Mouse (Mus musculus): ENCODE results near the gene Cnr2. TPM values are rescaled to one million over a fixed set of nuclear protein-coding genes. Genes with fewer than 3 reads are reported as not detected.
A peak's percentile ranks its signal among the peaks of the same experiment; 100 is the strongest.

Gene Cnr2
- polyA plus RNA-seq, 1 experiment from 2014 or later, result 0.14 TPM

DNA sequence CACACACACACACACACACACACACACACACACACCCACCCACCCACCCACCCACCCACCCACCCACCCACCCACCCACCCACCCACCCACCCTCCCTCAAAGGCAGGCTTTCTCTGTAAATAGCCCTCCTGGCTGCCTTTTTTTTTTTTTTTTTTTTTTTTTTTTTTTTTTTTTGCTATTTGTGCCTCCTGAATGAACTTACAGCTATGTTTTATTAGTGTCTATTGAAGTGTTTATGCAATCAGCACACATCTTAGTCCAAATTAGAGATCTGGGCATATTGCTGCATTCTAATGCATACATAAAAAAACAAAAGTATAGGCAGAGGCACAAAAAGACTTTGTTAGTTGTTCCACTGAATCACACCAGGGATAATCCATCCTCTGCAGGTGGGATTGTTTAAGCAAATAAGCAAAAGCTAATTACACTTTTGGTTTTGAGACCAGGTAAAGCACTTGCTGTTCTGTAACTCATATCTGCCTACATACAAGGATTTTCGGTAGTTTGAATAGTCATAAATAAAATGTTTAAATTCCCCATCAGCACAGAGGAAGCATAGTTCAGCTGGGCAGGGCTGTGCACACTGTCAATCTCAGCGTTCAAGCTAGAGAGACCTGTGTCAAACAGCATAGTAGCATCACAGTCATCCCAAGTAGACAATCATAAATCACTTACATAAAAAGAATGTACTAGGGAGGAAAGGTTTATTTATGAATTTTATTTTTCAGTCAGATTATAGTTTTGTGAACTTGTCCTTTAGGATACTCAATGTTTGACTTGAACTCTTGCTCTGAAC, 24.8 kb upstream of the Cnr2 start:
- H3K4me3 ChIP-seq (ENCODE audit: low read depth, low read length), result no peak overlapping the region
- no peak for ATAC-seq
- H3K27me3 ChIP-seq (replicated peaks; ENCODE audit: control insufficient read depth, insufficient read depth, low read length), result no peaks in the 10 kb centered on the region
- no peaks in the 10 kb centered on the region for H3K9me3 ChIP-seq (ENCODE audit: control insufficient read depth)
- peaks cover 24% of the 10 kb centered on the region for H3K36me3 ChIP-seq (ENCODE audit: control insufficient read depth, insufficient read depth)
- 9% methylated on average over 2 of the region's 2 CpGs for WGBS
- H3K9ac ChIP-seq (ENCODE audit: low read depth, low read length), result no peak overlapping the region
- TF ChIP-seq CTCF (IDR thresholded peaks at IDR 0.05; ENCODE audit: low read depth), result no peak
- peaks cover 11% of the 10 kb centered on the region for H3K4me1 ChIP-seq (replicated peaks; ENCODE audit: control insufficient read depth, insufficient read depth, low read length)
- peak overlapping the region; percentile 77 for H3K4me2 ChIP-seq (replicated peaks; ENCODE audit: low read depth)
- H3K27ac ChIP-seq (ENCODE audit: low read depth, low read length), result no peak overlapping the region

DNA sequence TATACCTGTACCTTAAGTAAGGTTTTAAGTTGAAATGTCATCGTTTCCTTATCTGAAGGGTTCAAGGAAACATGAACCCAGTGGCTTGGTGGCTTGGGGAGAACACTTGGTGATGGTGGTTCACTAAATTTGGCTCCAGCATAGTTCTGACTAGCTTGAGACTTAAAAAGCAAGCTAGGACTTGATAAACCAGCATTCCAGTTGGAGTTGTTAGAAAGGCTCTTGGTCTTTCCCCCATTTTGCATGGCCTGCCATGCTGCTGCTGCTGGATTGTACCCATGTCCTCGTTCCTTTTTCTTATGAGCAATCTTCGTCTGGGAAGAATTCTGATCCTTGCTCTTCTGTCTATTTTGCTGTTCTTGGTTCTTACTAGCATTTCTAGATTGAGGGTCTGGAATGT, 23.2 kb upstream of the Cnr2 start:
- H3K4me3 ChIP-seq (ENCODE audit: low read depth, low read length), result peak overlapping the region; percentile 74
- peak overlapping the region; percentile 77 for H3K4me2 ChIP-seq (replicated peaks; ENCODE audit: low read depth)
- peaks cover 14% of the 10 kb centered on the region for H3K4me1 ChIP-seq (replicated peaks; ENCODE audit: control insufficient read depth, insufficient read depth, low read length)
- TF ChIP-seq CTCF (IDR thresholded peaks at IDR 0.05; ENCODE audit: low read depth), result no peak
- H3K36me3 ChIP-seq (ENCODE audit: control insufficient read depth, insufficient read depth), result peaks cover 13% of the 10 kb centered on the region
- H3K9ac ChIP-seq (ENCODE audit: low read depth, low read length), result no peak overlapping the region
- WGBS, result 17% methylated on average over 3 of the region's 3 CpGs
- no peak overlapping the region for H3K27ac ChIP-seq (ENCODE audit: low read depth, low read length)
- ATAC-seq, result no peak
- H3K9me3 ChIP-seq (ENCODE audit: control insufficient read depth), result no peaks in the 10 kb centered on the region
- H3K27me3 ChIP-seq (replicated peaks; ENCODE audit: control insufficient read depth, insufficient read depth, low read length), result no peaks in the 10 kb centered on the region

DNA sequence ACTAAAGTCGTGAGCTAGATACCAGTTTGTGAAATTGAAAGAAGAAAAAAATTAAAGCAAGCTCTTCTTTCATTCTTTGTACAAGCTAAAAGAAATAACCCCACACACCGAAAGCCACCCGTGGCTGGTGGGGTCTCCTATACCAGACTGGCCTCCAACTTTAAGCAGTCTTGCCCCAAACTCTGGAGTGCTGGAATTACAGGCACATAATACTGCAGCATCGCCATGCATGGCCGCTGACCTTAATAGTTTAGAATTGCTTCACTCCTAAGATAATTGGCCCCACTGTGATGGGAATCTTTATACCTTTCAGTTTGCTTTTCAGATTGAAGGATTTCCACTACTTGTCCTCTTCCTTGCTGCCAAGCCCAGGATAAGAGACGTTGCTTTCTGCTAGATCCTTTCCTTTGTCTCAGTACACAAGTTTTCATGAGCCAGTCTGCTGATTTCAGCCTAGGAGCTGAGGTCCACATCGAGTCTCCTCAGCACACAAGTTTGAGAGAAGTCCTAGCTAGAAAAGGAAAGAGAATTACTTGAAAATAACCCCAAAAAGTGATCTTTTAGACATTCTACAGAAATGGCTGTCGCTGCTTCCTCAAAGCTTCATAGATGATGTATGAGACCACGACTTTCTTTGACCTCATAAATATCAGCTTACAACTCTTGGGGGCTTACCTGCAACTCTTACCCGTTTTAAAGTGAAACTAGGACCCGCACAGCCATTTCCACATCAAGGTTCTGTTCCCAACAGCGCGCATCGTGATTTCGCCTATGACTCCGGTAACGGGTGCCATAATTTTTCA, 22.4 kb upstream of the Cnr2 start:
- Histone ChIP-seq H3K36me3 (ENCODE audit: control insufficient read depth, insufficient read depth) (peaks cover 13% of the 10 kb centered on the region), H3K4me3 (ENCODE audit: low read depth, low read length) (peak overlapping the region; percentile 74), H3K27ac (ENCODE audit: low read depth, low read length) (peak overlapping the region; percentile 99), H3K4me1 (replicated peaks; ENCODE audit: control insufficient read depth, insufficient read depth, low read length) (peaks cover 14% of the 10 kb centered on the region), H3K9ac (ENCODE audit: low read depth, low read length) (peak overlapping the region; percentile 93), H3K27me3 (replicated peaks; ENCODE audit: control insufficient read depth, insufficient read depth, low read length) (no peaks in the 10 kb centered on the region), H3K9me3 (ENCODE audit: control insufficient read depth) (no peaks in the 10 kb centered on the region), H3K4me2 (replicated peaks; ENCODE audit: low read depth) (peak overlapping the region; percentile 77)
- WGBS, result 4% methylated on average over 17 of the region's 17 CpGs
- TF ChIP-seq CTCF (IDR thresholded peaks at IDR 0.05; ENCODE audit: low read depth), result no peak
- ATAC-seq, result no peak

DNA sequence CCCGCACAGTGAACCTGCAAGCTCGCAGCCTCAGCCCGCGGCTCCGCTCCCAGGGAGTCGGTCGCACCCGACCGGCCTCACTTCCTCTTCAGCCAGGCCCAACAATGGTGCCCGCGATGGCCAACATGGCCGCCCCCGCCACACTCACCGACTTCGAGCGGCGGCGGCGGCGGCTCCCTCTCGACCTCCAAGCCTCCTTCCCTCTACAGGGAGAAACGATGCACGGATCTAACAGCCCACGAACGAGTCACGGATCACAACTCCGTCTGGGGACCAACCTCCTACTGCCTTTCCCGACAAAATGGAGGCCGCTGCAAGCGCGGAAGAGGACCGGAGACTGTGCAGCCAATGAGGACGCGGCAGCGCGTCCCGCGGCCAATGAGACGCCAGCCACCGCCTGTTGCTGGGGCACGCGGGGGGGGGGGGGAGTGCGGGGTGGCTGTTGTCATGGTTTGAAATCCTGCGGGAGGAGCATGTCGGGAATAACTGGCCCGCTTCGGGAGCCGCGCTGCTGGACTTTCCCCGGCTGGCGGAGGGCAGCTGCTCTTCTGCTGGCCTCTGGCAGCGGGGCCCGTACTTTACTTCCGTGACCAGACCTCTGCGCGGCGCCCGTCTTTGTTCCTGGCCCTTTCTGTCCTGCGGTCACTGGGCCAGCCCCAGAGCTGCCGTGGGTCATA, 21.5 kb upstream of the Cnr2 start, which contains the start of gene Pnrc2:
Gene Pnrc2 (minus strand): TSS at position 325 of the 677 bp plus-strand sequence.
- H3K27me3 ChIP-seq (replicated peaks; ENCODE audit: control insufficient read depth, insufficient read depth, low read length), result no peaks in the 10 kb centered on the region

DNA sequence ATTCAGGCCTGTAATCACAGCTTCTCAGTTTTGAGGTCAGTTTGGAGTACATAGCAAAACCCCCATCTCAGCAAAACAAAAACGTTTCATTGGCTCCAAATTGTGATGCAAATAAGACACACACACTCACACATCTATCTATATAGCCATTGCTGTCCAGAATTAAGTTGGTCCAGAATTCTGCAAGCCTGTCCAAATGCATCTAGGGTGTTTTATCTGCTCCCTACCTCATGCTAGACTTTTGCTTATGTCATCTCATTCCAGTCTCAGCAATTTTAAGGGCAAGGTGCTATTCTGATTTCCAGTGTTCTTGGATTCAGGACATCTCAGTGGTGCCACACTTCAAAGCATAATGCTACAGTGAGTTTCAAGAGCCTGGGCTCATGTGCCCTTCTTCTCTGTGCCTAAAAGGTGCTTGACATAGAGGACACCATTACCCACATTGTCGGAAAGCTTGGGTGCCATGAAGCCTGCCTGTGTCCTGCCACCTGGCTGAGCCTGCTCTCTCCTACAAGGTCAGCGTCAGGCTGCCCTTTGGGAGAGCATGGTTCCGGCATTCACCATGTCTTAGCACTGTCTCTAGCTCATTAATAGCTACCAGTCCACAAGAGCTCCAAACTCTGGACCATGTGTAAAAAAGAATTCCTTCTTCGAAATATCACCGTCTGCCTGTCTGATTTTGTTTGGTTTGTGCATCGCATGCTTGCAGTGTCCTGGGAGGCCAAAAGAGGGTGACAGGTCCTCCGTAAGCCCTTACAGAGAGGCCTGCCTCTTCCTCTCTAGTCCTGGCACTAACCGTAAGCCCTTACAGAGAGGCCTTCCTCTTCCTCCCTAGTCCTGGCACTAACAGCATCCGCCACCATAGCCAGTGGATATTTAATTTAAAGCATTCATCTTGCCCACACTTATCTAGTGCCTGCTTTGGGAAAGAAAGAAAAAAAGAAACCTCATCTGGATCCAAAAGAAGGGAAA, 20.3 kb upstream of the Cnr2 start:
- Histone ChIP-seq H3K4me2 (replicated peaks; ENCODE audit: low read depth) (peak overlapping the region; percentile 77; the same call in 1 of the 2 replicates), H3K4me3 (ENCODE audit: low read depth, low read length) (no peak overlapping the region)
- 79% methylated on average over 10 of the region's 10 CpGs for WGBS

More for the DNA sequence above, 21.5 kb upstream of the Cnr2 start, which contains the start of gene Pnrc2:
- H3K4me1 ChIP-seq (replicated peaks; ENCODE audit: control insufficient read depth, insufficient read depth, low read length), result peaks cover 14% of the 10 kb centered on the region
- H3K4me3 ChIP-seq (ENCODE audit: low read depth, low read length), result peak within 1 kb of the TSS; percentile 74
- WGBS, result under 1% methylated on average over 54 of the region's 60 CpGs
- peak; percentile 18; the same call in 1 of the 2 replicates for TF ChIP-seq CTCF (IDR thresholded peaks at IDR 0.05; ENCODE audit: low read depth)
- no peaks in the 10 kb centered on the region for H3K9me3 ChIP-seq (ENCODE audit: control insufficient read depth)
- peak within 1 kb of the TSS; percentile 99 for H3K27ac ChIP-seq (ENCODE audit: low read depth, low read length)
- peak within 1 kb of the TSS; percentile 93 for H3K9ac ChIP-seq (ENCODE audit: low read depth, low read length)
- peak within 1 kb of the TSS; percentile 77 for H3K4me2 ChIP-seq (replicated peaks; ENCODE audit: low read depth)
- H3K36me3 ChIP-seq (ENCODE audit: control insufficient read depth, insufficient read depth), result peaks cover 13% of the 10 kb centered on the region
- ATAC-seq, result peak; percentile 97

More for the DNA sequence above, 20.3 kb upstream of the Cnr2 start:
- no peak for TF ChIP-seq CTCF (IDR thresholded peaks at IDR 0.05; ENCODE audit: low read depth)
- Histone ChIP-seq H3K9ac (ENCODE audit: low read depth, low read length) (no peak overlapping the region), H3K27ac (ENCODE audit: low read depth, low read length) (peak overlapping the region; percentile 99), H3K36me3 (ENCODE audit: control insufficient read depth, insufficient read depth) (peaks cover 13% of the 10 kb centered on the region), H3K4me1 (replicated peaks; ENCODE audit: control insufficient read depth, insufficient read depth, low read length) (peaks cover 14% of the 10 kb centered on the region), H3K9me3 (ENCODE audit: control insufficient read depth) (no peaks in the 10 kb centered on the region), H3K27me3 (replicated peaks; ENCODE audit: control insufficient read depth, insufficient read depth, low read length) (no peaks in the 10 kb centered on the region)
- ATAC-seq, result no peak

Data from intestine, postnatal 0 days (tissue).